Mouse (Mus musculus): ENCODE data around the gene C3. TPM values are rescaled to one million over a fixed set of nuclear protein-coding genes. Genes with fewer than 3 reads are reported as not detected.
A peak's percentile ranks its signal among the peaks of the same experiment; 100 is the strongest.

The C3 gene
- total RNA-seq, 1 experiment from 2014 or later = 28.0 TPM

- ATAC-seq (replicated peaks in 1 of 2; ENCODE audit: insufficient read depth in 1 of 2, low FRiP score in 2 of 2, low TSS enrichment in 1 of 2, low read depth in 1 of 2, poor library complexity in 2 of 2, severe bottlenecking in 2 of 2) = no peak
Measured at GRCm38 (mm10) chr17:57232200-57232599, 4.3 kb upstream of the C3 start.

DNA sequence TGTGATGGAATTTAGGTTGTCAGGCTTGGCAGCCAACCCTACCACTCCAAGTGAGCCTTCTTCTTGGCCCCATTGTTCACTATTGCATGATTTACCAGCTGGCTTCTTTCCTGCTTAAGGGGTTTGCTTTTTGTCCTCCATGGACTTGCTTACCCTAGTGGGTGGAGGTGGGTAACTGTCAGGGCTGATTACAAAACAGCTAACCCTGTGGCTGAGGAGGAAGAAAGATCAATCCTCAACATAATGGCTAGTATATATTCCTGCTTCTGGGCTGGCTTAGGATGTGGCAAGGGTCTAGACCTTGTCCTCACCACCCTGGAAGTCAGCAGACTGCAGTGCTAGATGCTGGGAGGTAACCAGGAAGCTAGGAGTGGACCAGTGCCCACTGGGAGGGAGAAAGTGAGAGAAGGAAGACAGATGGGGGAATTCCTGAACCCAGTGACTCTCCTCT is 3.4 kb upstream of the C3 start:
- peak in 1 of 2 experiments; percentile 13; a peak in 1 of 4 replicates for ATAC-seq (replicated peaks in 1 of 2; ENCODE audit: insufficient read depth in 1 of 2, low FRiP score in 2 of 2, low TSS enrichment in 1 of 2, low read depth in 1 of 2, poor library complexity in 2 of 2, severe bottlenecking in 2 of 2)

DNA sequence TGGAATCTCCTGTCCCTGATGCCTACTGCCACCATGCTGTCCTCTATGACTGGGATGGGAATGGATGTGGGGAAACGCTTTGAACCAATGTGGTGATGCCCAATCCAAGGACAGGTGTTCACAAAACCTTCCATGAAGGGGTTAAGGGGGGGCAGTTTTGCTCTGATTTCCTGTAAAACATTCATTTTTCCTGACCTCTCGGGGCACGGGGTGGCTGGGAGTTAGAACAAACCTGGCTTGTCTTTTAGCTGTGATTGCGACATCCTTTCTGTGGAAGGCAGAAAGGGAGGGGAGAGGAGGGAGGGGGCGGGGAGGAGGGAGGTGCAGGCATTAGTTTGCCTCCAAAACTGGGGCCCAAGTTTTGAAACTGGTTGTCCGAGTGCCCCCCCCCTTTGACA is 2.8 kb upstream of the C3 start:
- ATAC-seq (replicated peaks in 1 of 2; ENCODE audit: insufficient read depth in 1 of 2, low FRiP score in 2 of 2, low TSS enrichment in 1 of 2, low read depth in 1 of 2, poor library complexity in 2 of 2, severe bottlenecking in 2 of 2) = no peak

DNA sequence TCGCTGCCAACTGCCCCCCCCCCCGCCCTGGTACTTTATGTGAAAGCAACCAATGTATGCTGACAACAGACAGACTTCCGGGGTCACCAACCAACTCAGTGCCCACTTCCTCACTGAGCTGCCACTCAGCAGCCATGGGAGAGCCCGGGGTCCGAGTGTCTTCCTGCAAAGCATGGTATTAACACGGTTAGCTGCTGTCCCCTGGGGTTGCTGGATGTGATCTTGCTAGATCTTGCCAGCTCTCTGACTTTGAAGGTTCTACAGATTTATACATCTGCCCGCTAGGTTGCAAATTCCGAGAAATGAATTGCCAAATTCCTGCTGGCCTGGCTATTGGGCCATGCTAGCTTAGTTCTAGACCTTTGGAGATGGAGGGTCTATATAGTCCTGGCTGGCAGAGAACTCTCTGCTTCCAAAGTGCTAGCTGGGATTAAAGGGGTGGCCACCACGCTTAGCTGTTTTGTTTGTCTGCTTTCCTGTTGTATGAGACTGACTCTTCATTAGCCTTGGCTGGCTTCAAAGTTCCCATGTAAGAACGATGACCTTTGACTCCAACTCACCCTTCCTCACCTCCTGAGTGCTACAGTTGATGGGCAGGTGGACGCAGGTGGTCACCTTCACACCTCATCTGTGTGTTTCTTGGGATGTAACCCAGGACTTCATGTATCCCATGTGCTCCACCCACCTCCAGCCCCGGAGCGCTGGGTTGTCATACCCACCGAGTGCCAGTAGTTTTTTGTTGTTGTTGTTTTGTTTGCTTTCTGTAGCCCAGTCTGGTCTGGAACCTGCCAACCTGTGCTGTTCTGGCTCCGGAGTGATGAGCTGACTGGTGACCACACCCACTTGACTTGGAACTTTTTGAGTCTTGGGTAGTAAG is 2.2 kb upstream of the C3 start:
- no peak for ATAC-seq (replicated peaks in 1 of 2; ENCODE audit: insufficient read depth in 1 of 2, low FRiP score in 2 of 2, low TSS enrichment in 1 of 2, low read depth in 1 of 2, poor library complexity in 2 of 2, severe bottlenecking in 2 of 2)

DNA sequence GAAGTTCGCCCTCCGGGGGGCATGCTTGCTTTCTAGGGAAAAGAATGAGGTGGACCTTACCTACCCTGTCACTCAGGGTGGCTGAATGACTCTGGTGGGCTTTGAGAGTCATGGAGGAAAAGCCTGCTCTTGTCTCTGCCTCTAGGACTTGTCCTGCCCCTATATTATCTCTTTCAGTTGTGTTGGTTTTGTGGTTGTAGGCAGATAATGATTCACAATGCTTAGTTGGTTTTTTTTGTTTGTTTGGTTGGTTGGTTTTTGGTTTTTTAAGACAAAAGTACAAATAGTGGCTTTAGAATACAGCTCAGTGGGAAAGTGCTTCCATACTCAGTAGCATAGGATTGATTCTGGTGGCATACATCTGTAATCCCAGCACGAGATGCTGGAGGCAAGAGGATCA is 937 bp upstream of the C3 start:
- ATAC-seq (replicated peaks in 1 of 2; ENCODE audit: insufficient read depth in 1 of 2, low FRiP score in 2 of 2, low TSS enrichment in 1 of 2, low read depth in 1 of 2, poor library complexity in 2 of 2, severe bottlenecking in 2 of 2) = no peak

DNA sequence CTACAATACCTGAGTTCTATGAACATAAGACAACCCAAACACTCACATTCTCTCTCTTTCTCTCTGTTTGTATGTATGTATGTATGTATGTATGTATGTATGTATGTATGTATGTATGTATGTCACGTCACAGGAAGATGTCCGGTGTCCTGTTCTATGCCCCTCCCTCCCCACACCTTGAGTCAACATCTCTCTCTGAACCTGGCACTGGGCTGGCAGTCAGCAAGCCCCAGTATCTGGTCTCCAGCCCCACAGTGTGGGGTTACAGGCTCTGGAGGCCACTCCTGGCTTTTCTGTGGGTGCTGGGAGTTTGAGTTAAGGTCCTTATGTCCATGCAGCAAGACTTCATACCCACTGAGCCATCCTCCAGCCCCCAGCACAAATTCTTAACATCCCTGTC is 468 bp downstream of the C3 start:
- ATAC-seq (replicated peaks in 1 of 2; ENCODE audit: insufficient read depth in 1 of 2, low FRiP score in 2 of 2, low TSS enrichment in 1 of 2, low read depth in 1 of 2, poor library complexity in 2 of 2, severe bottlenecking in 2 of 2) = no peak

DNA sequence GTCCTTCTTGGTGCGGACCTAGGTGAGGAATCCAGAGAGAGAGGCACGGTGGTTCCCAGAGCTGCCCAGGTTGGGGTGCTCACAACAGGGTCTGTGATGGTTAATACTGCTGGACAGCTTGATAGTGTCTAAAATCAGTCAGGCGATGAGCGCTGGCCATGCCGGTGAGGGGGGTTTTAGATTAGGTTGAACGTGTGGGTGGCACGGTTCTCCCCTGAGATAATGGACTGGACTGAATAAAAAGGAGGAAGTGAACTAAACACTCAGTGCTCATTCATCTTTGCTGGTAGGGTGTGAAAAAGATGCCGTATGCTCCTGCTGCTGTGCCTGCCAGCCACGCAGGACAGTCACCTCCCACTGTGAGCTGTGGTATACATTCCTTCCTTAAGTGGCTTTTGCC is 4.6 kb downstream of the C3 start:
- no peak for ATAC-seq (replicated peaks in 1 of 2; ENCODE audit: insufficient read depth in 1 of 2, low FRiP score in 2 of 2, low TSS enrichment in 1 of 2, low read depth in 1 of 2, poor library complexity in 2 of 2, severe bottlenecking in 2 of 2)

DNA sequence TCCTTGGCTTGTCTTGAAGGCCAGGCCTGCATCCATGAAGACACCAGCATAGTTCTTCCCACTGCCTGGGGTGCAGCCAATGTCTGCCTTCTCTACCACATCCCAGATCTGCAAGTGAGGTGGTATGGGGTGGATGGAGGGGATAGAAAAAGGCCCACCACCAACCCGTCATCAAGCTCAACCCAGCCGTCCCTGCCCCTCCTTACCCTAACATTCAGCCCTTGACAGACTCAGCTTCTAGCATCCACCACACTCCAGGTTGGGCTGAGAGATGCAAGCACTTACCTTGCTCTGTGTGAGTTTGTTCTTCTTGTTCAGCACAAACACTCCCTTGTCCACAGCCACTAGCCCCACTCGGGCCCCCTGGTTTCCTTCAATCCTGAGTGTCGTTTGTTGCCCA is 6.0 kb downstream of the C3 start:
- ATAC-seq (replicated peaks in 1 of 2; ENCODE audit: insufficient read depth in 1 of 2, low FRiP score in 2 of 2, low TSS enrichment in 1 of 2, low read depth in 1 of 2, poor library complexity in 2 of 2, severe bottlenecking in 2 of 2) = no peak

DNA sequence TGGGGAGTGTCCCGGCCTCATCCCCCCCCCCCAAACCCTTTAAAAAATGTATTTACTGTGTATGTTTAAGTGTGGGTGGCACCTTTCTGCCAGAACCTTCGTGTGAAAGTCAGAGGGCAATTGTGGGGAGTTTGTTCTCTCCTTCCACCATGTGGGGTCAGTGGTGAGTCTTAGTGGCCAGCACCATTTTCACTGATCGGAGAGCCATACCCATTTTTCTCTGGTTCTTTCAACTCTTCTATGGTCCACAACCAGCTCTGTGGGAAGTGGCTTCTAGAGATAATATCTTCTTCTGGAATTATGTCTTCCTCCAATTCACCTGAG is 8.1 kb downstream of the C3 start:
- ATAC-seq (replicated peaks in 1 of 2; ENCODE audit: insufficient read depth in 1 of 2, low FRiP score in 2 of 2, low TSS enrichment in 1 of 2, low read depth in 1 of 2, poor library complexity in 2 of 2, severe bottlenecking in 2 of 2) = peak; percentile 34 to 40; a peak in 1 of 4 replicates

DNA sequence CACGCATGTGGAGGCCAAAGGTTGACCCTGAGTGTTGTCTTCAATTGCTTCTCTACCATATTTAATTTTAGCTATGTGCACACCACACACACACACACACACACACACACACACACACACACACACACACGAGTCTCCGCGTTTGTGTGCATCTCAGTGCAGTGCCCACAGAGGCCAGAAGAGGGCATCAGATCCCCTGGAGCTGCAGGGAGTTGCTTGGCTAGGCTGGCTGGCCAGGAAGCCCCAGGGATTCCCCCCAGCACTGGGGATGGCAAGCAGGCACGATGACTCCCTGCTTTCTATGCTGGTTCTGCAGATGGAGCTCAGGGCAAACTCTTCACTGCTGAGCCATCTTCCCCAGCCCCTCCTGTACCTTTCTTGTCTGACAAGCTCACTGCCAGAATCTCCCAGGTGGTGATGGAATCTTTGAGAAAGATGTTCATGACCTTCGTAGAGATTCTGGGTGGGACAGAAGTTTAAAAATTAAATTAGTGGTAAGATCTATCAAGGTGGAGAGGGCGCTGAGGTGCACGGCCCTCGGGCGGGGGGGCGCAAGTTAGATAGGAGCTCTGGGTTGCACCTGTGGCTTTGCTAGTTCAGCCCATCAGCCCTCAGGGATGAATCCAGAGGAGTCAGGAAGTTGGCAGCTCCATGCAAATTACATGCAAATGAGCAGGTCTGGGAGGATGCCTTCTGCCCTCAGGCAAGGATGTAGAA is 8.6 kb downstream of the C3 start:
- ATAC-seq (replicated peaks in 1 of 2; ENCODE audit: insufficient read depth in 1 of 2, low FRiP score in 2 of 2, low TSS enrichment in 1 of 2, low read depth in 1 of 2, poor library complexity in 2 of 2, severe bottlenecking in 2 of 2) = peak; percentile 44 to 60; a peak in 3 of 4 replicates

GRCm38 (mm10) chr17:57218335-57218900 is 9.5 kb downstream of the C3 start:
- no peak for ATAC-seq (replicated peaks in 1 of 2; ENCODE audit: insufficient read depth in 1 of 2, low FRiP score in 2 of 2, low TSS enrichment in 1 of 2, low read depth in 1 of 2, poor library complexity in 2 of 2, severe bottlenecking in 2 of 2)

GRCm38 (mm10) chr17:57214676-57215387 is 13.1 kb downstream of the C3 start:
- peak; percentile 45 to 53; a peak in 2 of 4 replicates for ATAC-seq (replicated peaks in 1 of 2; ENCODE audit: insufficient read depth in 1 of 2, low FRiP score in 2 of 2, low TSS enrichment in 1 of 2, low read depth in 1 of 2, poor library complexity in 2 of 2, severe bottlenecking in 2 of 2)

DNA sequence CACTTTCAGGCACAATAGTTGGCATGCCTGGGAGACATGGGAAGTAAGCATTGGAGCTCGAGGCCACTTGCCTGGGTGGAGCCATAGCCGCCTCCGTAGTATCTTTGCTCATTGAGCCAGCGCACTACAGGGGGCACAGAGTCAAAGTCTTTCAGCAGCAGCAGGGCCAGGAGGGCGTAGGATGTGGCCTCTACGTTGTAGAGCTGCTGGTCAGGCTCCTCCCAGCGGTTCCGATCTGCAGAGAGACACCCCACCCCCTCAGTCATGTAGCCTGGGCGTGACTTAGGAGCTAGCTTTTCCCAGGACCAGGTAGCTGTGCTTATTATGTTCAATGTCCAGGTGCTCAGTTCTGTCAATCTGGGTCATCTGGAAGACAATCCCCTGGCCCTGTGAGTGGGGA is 16.4 kb downstream of the C3 start:
- no peak for ATAC-seq (replicated peaks in 1 of 2; ENCODE audit: insufficient read depth in 1 of 2, low FRiP score in 2 of 2, low TSS enrichment in 1 of 2, low read depth in 1 of 2, poor library complexity in 2 of 2, severe bottlenecking in 2 of 2)

DNA sequence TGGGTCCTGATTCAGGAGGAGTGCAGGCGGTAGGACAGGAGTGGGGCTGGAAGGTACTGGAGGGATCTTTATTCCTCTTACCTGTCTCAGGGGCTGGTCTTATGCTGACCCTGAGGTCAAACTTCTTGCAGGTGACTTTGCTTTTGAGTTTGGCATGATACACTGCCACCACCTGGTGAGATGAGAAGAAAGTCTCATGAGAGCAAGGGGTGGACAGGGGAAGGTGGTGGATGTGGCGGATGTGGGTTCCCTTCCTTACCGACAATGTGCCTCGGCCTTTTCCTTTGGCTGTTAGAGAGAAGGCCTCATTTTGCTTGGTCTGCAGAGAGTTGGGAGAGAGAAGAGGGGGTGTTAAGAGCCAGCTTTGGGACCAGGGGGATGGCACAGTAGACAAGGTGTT is 18.6 kb downstream of the C3 start:
- peak; percentile 73 to 87 for ATAC-seq (replicated peaks in 1 of 2; ENCODE audit: insufficient read depth in 1 of 2, low FRiP score in 2 of 2, low TSS enrichment in 1 of 2, low read depth in 1 of 2, poor library complexity in 2 of 2, severe bottlenecking in 2 of 2)

DNA sequence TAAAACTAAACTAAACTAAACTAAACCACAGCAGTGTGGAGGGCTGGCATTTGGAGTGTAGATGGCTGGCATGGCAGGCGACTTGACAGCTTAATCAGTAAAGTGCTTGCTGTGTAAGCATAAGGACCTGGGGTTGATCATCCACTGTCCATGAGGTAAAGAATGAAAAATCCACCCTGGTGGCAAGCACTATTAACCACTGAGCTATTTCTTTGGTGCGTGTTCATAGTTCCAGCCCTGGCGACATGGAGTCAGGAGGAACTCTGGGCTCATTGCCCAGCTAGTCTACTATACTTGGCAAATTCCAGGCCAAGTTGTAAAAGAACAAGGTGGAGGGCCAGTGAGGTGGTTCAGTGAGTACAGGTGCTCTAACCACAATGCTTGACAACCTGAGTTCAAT is 20.0 kb downstream of the C3 start:
- ATAC-seq (replicated peaks in 1 of 2; ENCODE audit: insufficient read depth in 1 of 2, low FRiP score in 2 of 2, low TSS enrichment in 1 of 2, low read depth in 1 of 2, poor library complexity in 2 of 2, severe bottlenecking in 2 of 2) = no peak

DNA sequence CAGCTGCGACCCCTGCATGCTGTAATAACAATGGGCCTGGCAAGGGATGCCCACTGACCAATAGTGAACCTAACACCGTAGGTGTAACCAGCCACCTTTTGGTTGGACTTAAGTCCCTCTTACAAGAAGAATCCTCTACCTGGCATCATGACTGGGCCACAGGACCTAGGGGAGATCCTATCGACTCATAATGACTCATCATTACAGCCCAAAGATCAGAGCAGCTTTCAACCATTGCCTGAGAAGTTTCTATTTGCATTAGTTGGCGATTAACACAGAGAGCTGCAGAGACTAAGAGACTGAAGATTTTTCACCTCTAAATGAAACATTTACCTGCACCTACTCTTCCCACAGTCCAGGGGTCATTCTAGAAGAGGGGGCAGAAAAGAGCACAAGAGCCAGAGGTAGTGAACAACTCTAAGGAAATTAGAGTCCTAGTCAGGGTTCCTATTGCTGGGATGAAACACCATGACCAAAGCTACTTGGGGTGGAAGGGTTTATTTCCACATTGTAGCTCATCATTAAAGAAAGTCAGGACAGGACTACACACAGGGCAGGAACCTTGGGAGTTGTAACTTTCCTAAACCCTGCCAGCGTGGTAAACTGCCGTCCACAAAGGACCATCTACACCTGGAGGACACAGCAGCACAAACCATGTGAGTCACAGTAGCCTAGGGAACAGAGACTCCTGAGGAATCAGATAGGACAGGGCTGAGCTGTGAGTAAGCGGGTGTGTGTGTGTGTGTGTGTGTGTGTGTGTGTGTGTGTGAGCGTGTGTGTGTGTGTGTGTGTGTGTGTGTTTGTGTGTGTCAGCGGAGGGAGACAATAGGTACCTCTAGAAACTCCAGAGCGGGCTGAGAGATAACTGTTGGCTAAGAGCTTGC is 25.9 kb downstream of the C3 start:
- no peak for ATAC-seq (replicated peaks in 1 of 2; ENCODE audit: insufficient read depth in 1 of 2, low FRiP score in 2 of 2, low TSS enrichment in 1 of 2, low read depth in 1 of 2, poor library complexity in 2 of 2, severe bottlenecking in 2 of 2)

- ATAC-seq (replicated peaks in 1 of 2; ENCODE audit: insufficient read depth in 1 of 2, low FRiP score in 2 of 2, low TSS enrichment in 1 of 2, low read depth in 1 of 2, poor library complexity in 2 of 2, severe bottlenecking in 2 of 2) = no peak
Measured at GRCm38 (mm10) chr17:57198252-57198651, 29.7 kb downstream of the C3 start.
